Mouse (Mus musculus): ENCODE data around the gene Fchsd2. TPM values are rescaled to one million over a fixed set of nuclear protein-coding genes. Genes with fewer than 3 reads are reported as not detected.

Fchsd2 gene
- total RNA-seq, 4 experiments from 2014 or later: 40.1 to 46.5 (median 43.4) TPM

DNA sequence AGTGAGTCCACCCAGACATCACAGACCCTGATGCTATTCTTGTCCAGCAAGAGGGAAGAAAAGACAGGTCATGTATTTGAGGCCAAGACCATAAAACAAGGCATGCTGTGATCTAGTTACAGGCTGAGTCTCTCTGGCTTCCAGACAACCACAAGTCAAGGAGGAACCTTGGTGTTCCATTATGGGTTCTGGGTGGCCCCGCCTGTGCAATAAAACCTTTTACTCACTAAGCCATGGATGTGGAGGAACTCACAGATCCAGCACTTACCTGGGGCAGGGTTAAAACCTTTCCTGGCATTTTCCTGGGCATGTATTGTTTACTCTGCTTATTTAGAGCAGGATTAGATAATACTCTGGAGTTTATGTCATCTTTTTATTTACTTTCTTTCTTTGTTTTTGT is 191.8 kb downstream of the Fchsd2 start:
- DNase-seq (ENCODE audit: low spot score in 2 of 2): no peak

DNA sequence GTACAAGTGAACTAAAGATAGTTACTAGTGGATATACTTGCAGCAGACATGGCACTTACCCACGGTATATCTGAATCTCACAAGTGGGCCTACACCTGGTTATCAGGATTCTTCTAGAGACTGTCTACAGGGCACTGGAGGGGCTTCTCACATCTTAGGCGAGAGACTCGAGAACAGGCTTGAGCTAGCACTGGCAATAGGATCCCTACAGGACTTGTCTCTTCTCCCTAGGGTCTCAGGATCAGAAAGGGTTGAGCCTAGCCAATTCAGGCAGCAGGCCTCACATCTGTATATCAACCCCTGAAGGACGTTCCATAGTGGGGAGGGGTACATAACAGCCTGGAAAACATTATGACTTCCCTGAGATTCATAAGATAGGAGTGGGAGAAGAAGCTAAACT is 194.2 kb downstream of the Fchsd2 start:
- no peak for DNase-seq (ENCODE audit: low spot score in 2 of 2)

DNA sequence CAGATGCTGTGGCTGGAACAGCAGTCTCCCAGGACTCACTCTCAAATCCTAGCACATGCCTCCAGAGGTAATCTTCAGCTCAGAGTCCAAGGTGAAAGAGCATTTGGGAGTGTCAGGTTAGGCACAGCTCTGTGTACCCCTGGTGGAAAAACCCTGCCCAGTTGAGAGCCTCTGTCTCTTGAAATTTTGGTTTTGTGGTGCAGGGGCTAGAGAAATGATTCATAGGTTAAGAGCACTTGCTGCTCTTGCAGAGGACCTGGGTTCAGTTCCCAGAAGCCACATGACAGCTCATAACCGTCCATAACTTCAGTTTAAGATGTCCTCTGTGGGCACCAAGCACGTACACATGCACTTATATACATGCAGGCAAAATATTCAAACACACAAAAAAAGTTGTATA is 195.2 kb downstream of the Fchsd2 start:
- no peak for DNase-seq (ENCODE audit: low spot score in 2 of 2)

DNA sequence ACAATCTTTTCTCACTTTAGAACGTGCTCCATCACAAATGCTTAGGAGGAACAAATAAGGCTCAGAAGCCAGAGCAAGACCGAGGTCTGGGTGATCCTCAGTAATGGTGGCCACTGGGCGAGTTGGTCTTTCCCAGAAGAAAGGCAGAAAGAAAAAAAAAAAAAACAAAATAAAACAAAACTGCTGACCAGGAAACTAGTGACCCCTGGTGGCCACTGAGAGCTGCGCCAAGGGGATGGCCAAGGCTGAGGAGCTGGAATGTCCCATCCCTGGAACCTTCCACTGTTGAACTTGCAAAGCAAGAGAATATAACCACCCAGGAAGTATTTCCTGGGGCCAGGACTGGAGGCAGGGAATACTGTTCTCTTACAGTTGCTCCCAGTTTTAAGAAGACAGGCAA is 195.8 kb downstream of the Fchsd2 start:
- peak in 1 of 2 experiments; percentile 27 for DNase-seq (ENCODE audit: low spot score in 2 of 2)

DNA sequence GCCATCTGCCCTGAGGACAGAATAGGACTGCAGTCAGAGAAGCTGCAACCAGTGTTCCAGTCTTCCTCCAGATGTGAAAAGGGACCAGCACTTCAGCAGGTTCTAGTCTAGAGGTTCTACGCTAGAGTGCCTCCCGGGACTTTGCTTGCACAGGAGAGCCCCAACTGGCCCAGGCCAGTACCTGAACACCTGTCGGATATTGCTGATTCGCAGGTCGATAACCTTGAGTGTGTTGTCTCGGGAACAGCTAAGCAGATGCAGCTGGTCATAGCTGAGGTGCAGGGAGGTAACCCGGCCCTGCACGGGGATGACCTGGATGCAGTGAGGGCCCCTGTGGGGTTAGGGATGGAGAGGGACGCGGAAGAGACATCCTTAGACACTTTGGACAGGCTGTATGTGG is 197.7 kb downstream of the Fchsd2 start:
- no peak for DNase-seq (ENCODE audit: low spot score in 2 of 2)

DNA sequence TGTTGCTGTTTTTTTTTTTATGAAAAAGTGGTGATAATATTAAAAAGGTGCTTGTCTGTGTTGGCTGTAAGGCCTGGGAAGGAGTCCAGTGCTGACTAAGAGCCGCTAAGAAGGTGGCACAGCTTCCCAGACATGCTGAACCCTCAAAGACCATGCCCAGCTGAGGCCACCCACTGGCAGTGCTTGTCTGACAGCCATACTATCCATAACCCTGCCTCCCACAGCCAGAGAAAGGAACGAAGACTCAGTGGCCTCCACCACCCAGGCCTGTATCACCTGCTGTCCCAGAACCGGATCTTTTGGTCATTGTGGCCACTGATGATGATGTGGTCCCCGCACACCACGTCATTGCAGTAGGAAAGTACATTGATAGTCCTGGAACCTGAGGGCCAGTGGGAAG is 198.5 kb downstream of the Fchsd2 start:
- no peak for DNase-seq (ENCODE audit: low spot score in 2 of 2)

DNA sequence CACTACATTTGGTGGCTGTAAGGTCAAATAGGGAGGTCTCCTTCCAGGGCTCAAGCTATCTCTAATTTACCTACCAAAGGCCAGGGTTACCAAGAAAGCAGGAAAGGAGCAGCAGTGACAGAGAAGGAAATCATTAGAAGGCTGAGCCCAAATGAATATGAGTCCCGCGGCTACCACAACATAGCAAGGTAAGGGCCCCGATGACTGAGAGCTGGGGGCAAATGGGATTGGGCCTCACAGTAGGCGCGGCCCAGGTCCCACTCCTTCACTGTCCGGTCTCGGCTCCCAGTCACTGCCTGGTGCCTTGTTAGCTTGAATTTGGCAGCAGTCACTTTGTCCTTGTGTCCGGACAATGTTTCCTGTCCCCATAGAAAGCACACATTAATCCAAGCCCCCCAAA is 199.0 kb downstream of the Fchsd2 start:
- DNase-seq (ENCODE audit: low spot score in 2 of 2): no peak

DNA sequence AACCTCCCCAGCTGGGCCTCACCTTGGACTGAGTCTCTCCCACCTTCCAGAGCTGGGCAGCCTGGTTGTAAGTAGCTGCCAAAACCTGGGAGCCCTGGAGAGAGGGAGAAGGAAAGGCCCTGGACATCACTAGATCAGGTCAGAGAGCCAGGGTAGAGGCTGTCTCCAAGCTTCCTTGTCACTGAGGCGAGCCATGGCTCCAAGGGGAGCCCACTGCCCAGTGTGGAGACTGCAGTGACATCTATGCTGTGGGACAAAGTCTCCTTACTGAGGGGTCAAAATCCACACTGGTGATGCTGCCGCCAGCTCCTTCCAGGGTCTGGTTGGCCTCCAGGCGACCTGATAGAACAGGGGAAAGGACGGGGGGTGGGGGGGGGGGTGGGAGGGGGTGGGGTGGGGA is 199.4 kb downstream of the Fchsd2 start:
- no peak for DNase-seq (ENCODE audit: low spot score in 2 of 2)

DNA sequence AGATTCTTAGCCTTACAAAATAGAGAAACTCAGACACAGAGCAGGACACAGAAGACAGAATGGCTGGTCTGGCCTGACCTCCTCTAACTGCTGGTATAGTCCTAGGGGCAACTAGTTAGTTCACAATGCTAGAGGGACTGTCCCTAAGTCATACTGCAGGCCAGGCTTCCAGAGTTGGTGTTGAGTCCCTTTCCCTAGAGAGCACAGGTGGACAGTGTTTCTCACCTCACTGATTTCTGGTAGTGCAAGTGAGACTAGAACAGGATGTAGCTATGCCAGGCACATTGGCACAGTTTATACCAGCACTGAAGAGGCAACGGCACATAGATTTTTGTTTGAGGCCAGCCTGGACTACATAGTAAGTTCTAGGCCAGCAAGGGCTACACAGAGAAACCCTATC is 200.0 kb downstream of the Fchsd2 start:
- DNase-seq (ENCODE audit: low spot score in 2 of 2): no peak

DNA sequence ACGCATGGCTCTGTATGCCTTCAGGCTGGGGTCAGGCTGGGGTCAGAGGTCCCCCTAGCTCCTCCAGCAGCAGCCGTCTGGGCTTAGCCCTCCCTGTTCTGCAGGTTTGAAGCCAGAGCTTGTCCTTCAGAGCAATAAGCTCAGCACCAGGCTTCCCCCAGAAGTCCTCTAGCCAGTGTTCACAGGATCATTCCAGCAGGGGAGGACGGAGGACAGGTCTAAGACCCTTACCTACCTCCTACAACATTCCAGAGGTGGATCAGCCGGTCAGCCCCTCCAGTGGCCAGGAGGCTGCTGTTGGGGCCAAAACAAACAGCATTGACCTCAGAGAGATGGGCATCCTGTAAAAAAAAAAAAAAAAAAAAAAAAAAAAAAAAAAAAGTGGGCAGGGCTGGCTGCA is 200.5 kb downstream of the Fchsd2 start:
- no peak for DNase-seq (ENCODE audit: low spot score in 2 of 2)

DNA sequence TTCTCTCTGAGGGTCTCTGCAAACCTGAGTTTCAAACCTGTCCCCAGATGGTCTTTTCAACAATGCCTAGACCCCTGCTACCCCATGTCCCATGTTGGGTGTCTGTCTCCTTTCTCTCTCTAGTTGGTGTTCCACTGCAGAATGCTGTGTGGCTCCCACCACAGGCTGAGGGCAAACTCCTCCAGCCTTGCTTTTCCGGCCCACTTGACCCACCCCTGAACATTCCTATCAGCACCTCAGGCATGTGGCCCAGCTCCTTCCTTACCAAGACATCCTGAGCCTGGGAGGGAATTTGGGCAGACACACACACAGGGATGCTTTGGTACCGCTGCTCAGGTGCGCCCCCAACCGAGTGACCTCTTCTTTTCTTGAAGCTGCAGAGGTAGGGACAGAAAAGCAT is 200.9 kb downstream of the Fchsd2 start:
- no peak for DNase-seq (ENCODE audit: low spot score in 2 of 2)

DNA sequence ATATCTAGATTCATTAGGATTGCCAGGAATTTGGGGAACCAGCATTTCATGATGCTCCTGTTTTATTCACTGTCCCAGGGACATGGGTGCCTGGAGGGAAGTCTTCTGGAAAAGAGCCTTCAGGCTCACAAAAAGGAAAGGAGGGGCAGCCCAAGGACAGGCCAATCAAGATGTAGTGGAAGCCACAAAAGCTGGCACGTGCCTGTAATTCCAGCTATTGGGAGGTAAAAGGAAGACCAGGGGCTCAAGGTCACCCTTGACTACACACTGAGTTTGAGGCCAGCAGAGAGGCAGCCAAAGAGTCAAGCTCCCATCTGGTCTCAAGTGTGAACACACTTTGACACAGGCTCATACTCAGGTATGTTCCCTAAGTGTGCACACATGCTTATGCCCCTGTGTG is 202.8 kb downstream of the Fchsd2 start:
- no peak for DNase-seq (ENCODE audit: low spot score in 2 of 2)

DNA sequence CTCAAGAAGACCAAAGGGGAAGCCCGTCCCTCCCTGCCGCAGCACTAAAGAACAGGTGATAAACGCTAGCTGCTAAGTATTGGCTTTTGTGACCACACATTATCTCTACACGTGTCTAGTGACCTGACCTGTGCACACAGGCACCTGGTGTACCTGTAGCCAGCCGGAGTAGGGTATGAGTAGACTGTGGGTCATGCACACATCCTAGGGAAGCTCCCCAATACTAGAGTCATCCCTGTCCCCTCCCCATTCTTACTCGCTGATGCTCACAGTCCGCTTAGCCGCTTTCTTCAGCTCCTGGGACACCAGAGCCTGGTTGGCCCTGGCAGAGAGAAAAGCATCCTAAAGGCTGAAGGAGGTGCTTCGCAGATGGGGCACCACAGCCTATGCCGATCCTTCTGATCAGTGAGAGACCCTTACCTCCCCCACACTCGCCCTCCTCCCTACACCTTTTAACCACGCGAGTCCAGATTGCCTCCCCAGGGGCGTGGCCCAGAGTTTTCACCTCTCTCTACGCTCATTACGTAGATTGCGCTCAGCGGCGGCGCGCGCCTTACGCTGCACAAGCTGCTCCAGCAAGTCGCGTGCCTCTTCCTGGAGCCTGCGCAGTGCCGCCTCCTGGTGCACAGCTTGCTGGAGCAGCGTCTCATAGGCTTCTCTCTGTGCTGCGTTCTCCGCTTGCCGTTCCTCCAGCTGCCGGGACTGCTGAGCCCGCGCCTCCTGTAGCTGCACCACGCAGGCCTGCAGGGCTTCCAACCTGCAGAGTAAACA is 203.8 kb downstream of the Fchsd2 start:
- DNase-seq (ENCODE audit: low spot score in 2 of 2): peak; percentile 83 to 90

DNA sequence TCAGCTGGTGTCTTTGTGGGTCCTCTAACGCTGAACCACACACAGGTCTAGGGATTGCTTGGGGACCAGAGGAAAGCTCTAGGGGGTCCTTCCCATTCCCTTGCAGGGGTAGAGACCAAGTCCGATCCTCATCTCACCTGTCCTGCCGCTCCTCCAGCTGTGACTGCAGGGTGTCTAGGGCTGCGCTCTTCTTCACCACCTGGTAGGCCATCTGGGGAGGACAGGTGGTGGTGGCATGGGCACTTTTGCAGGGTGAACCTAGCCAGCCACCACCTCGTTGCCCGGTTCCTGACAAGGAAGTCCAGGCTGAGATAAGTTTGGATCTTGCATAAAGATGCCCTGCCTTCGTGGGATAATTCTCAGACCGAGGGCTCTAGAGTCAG is 204.4 kb downstream of the Fchsd2 start:
- no peak for DNase-seq (ENCODE audit: low spot score in 2 of 2)

DNA sequence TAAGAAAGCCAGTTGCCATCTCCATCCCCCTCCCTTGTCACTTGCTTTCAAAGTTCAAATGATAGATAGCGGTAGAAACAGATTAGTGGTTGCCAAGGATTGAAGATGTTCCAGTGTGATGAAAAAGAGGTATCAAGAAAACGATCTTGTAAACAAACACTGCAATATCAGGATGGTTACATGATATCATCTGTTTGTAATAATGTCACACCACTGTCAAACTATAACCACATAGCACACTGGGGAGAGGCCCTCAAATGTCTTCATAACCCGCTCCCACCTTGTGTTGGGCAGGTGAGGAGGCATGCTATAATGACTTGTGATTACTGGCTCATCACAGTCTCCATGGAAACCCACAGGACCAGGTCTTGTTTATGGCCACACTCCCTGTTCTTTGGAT is 205.7 kb downstream of the Fchsd2 start:
- no peak for DNase-seq (ENCODE audit: low spot score in 2 of 2)

DNA sequence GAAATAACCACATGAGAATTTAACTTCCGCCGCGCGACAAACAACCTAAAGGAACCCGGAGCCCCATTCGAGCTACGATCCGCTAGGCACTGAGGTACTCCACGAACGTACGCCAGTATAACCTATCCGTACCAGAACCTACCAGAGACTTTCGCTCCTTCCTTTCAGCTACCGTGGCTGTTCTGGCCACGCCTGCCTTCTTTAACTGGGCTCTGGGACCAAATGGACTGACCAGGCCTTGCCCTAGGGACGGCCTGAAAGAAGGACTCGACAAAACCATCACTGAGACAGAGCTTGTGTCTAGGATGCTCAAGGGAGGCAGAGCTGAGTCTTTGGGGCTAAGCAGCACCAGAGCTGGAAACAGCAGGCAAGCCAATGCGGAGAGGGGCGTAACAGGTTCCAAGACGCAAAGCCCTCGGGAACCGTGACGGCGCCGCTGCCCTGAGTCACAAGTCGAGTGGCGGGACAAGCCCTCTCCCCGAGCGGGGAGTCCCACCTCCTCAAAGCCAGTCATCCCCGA is 208.8 kb downstream of the Fchsd2 start:
- DNase-seq (ENCODE audit: low spot score in 2 of 2): no peak

DNA sequence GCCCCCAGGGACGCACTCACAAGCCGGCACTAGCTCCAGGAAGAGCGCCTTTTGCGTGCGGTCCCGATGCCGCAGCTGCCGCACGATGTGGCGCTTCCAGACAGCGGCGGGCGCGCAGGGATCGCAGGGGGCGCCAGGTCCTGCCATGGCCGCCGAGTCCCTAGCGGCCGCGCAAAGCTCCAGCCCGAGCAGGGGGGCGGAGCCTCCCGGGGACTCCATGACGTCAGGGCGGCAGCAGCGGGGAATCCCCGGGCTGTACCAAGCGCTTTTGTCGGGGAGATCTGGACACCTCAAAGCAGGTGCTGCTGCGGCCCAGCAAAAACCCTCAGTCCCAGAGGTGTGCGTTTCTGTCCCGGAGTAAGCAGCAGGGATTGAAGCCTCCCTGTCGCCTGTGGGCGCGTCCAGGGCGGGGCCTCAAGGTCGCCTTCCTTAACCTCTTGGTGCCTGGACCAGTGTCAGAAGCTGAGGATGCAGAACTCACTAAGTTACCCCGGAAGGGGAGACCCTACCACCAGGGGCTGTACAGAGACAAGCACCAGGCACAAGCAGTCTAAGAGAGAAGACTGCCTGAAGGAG is 209.3 kb downstream of the Fchsd2 start, which contains the start of gene Atg16l2:
Atg16l2 (minus strand) TSS at position 371 of the 576 bp plus-strand sequence.
- DNase-seq (ENCODE audit: low spot score in 2 of 2): peak; percentile 88 to 89

DNA sequence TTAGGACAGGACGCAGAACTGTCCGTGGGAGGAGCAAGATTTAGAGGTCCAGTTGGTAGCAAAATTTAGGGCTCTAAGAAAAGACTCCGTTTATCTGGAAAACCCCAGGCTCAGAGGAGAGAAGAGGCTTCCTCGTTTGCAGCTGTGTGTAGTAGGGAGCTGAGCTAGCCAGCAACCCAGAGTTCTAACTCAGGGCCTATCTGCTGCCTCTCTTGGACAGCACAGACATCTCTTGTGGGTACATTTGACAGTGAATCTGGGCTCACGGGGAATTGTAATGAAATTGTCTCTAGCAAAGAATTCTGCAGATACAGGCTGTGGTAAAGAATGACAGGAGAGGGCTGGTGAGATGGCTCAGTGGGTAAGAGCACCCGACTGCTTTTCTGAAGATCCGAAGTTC is 210.0 kb downstream of the Fchsd2 start:
- no peak for DNase-seq (ENCODE audit: low spot score in 2 of 2)

DNA sequence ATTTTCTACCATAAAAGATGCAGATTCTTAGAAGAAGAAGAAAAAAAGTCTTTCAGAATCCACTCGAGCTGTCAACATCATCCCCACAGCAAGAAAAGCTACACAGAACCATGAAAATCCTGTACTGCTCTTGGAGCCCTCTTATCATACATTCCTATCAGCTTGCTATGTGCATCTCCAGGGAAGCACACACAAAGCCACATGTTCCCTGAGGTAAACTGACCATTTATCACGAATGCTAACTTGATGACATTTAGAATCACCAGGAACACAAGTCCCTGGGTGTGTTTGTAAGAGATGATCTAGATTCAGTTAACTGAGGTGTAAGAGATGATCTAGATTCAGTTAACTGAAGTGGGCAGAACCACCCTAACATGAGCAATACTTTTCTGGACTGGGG is 214.2 kb downstream of the Fchsd2 start:
- DNase-seq (ENCODE audit: low spot score in 2 of 2): no peak

DNA sequence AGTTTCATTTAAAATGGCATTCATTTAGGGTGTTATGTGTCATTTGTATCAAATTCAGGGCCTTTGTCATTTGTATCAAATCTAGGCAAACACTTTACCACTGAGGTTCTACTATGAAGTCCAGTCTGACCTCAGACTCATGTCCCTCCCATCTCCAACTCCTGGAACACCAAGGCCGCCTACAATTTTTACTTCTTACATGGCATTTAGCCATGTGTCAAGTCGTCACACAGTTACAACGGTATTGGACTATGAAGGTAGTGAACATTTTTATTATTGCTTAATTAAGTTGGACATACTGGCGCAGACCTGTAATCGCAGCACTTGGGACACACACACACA is 217.3 kb downstream of the Fchsd2 start:
- no peak for DNase-seq (ENCODE audit: low spot score in 2 of 2)

DNA sequence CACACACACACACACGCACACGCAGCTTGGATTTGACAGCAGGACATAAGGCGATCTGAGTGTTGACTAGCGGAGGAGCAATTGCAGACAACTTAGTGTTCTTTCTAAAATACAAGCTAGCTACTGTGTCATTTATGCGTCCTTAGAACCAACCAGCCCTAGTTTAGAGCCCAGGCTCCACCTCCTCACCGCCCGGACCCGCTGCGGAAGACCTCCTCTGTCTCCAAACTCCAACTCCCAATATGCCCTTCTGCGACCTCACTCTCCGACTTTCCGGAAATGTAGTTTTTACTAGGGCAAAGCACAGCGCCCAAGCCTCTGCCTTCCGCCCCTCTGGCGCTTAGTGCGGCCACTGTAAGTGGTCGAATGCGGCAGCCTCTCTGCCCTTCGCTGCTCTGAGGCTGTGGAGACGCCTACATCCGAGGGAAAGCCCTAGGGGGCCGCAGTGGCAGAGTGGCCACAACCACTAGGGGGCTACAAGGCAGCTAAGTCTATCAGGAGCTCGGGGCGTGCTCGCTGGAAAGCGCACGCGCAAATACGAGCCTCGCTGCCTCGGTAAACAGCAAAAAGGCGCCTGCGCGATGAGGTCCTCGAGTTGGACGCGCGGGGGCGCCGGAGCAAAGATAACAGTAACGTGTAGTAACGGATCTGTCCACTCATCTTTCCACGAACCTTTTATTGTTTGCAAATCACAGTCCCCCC is 217.8 kb downstream of the Fchsd2 start:
- DNase-seq (ENCODE audit: low spot score in 2 of 2): peak; percentile 96 to 99

DNA sequence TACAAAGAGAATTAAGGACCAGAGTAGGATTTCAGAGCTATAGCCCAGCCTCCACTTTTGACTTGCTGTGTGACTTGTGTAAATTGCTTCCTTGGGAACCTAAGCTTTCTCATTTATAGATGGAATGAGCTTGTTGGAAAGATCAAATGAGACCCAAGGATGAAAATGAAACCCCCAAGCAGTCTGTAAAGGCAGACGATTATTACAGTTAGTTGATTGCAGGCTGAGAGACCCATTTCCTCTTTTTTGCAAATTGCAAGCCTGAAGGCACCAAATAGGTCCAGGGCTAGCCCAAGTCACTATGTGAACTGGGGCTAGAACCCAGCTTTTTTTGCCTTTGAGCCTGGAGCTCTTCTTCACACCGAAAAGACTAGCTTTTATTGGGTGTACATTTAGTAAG is 218.4 kb downstream of the Fchsd2 start:
- no peak for DNase-seq (ENCODE audit: low spot score in 2 of 2)

DNA sequence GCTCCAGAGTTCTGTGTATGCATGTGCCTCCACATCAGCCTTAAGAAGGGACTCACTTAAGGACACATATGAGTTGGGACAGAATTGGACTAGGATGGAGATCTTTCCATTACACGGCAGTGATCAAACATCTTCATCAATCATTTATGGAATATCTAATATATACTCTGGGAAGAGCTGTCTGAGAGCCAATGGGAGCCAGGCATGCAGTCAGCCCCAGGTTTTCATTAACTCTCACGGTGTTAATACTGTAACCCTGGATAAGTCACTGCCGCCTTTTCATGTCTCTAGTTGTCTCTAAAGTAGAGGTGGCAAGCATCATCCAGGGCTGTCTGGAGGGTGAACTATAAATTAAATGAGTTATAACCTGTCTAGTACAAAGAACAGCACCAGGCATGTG is 220.4 kb downstream of the Fchsd2 start:
- no peak for DNase-seq (ENCODE audit: low spot score in 2 of 2)
